Mouse (Mus musculus): Measurements from ENCODE around the gene Foxp1. TPM values are rescaled to one million over a fixed set of nuclear protein-coding genes. Genes with fewer than 3 reads are reported as not detected.
A peak's percentile ranks its signal among the peaks of the same experiment; 100 is the strongest.

Gene Foxp1
- polyA plus RNA-seq, 1 experiment from 2014 or later = 190 TPM

DNA sequence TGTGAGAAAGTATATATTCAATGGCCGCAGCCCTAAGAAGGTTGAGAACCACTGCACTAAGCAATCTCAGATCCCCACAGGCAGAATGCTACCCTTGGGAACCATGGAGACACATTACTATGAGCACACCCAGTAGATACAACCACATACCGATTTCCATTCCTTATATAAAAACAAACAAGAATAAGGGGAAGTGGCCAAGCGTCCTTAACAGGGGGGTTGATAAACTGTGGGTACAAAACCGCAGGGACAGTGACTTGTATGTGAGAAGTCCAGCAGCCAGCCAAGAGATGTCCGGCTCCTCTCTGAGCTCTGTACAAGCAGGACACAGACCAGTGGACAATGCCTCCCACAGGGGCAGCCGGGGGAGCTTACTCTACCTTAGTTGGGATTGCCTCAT, 563.2 kb downstream of the Foxp1 start:
- Histone ChIP-seq H3K9me3 (ENCODE audit: control insufficient read depth, low read depth, low read length) (no peaks in the 10 kb centered on the region), H3K4me1 (ENCODE audit: control insufficient read depth, insufficient read depth, low read length) (no peaks in the 10 kb centered on the region), H3K27ac (ENCODE audit: low read length) (no peak overlapping the region), H3K4me2 (replicated peaks; ENCODE audit: low read depth, low read length) (no peak overlapping the region), H3K4me3 (ENCODE audit: low read depth, low read length) (no peak overlapping the region), H3K27me3 (ENCODE audit: control insufficient read depth, insufficient read depth, low read length) (no peaks in the 10 kb centered on the region), H3K36me3 (ENCODE audit: control insufficient read depth, insufficient read depth, low read length) (peaks cover 4% of the 10 kb centered on the region; the same call in 1 of the 2 replicates), H3K9ac (replicated peaks; ENCODE audit: low read depth, low read length) (no peak overlapping the region)
- no peak for ATAC-seq (ENCODE audit: insufficient number of reproducible peaks, insufficient read depth, low FRiP score, low read depth)
- WGBS = 87% methylated on average over 6 of the region's 6 CpGs

DNA sequence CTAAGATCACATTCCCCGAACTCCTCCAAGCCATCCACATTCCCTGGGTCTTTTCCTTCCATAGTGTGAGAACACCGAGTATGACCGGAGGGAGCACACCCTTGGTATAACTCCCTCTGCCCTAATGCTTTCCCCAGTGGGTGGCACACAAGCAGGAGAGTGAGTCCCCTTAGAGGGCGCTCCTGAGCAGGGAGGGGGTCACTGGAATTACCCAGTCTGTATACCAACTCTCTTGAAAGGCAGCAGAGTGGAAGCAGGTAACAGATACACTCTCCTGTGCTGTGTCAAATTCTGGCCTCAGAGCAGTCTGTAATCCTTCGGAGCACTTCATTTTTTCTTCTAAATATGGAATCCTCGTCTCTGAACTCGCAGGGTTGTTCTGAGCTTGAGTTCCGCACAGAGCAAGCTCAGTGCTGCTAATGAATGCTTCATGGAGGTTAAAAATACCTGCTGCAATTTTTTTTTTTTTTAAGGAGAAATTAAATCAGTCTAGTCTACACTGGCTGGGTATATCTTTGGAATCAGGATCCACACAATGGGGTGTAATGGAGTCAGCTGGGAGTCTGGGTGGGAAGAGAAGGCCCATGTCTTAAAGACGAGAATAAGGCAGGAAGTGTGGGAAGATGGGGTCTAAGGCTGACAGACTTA, 565.9 kb downstream of the Foxp1 start:
- Histone ChIP-seq H3K27me3 (ENCODE audit: control insufficient read depth, insufficient read depth, low read length) (no peaks in the 10 kb centered on the region), H3K9ac (replicated peaks; ENCODE audit: low read depth, low read length) (no peak overlapping the region), H3K9me3 (ENCODE audit: control insufficient read depth, low read depth, low read length) (no peaks in the 10 kb centered on the region), H3K4me2 (replicated peaks; ENCODE audit: low read depth, low read length) (no peak overlapping the region), H3K36me3 (ENCODE audit: control insufficient read depth, insufficient read depth, low read length) (peaks cover 13% of the 10 kb centered on the region; the same call in 1 of the 2 replicates), H3K27ac (ENCODE audit: low read length) (peak overlapping the region; percentile 50; the same call in 1 of the 2 replicates), H3K4me3 (ENCODE audit: low read depth, low read length) (no peak overlapping the region), H3K4me1 (ENCODE audit: control insufficient read depth, insufficient read depth, low read length) (no peaks in the 10 kb centered on the region)
- no peak for ATAC-seq (ENCODE audit: insufficient number of reproducible peaks, insufficient read depth, low FRiP score, low read depth)
- 75% methylated on average over 9 of the region's 9 CpGs for WGBS

DNA sequence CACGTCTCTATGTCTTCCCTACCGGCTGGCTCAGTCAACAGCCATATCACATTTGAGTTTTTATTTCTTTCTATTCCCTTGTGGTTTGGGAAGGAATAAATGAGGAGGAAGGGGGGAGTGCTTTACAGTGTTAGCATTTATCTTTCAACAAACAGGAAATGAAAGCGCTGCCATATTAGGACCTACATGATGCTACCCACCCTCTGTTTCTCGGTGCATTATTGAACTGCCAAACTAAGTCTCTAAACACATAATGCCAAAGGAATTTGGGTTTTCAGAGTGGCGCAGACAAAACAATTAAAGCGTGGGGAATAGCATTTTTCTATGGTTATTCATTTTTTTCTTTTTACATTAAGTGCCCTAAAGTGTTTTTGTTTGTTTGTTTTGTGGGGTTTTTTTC, 566.8 kb downstream of the Foxp1 start:
- Histone ChIP-seq H3K27me3 (ENCODE audit: control insufficient read depth, insufficient read depth, low read length) (no peaks in the 10 kb centered on the region), H3K36me3 (ENCODE audit: control insufficient read depth, insufficient read depth, low read length) (peaks cover 13% of the 10 kb centered on the region; the same call in 1 of the 2 replicates), H3K27ac (ENCODE audit: low read length) (no peak overlapping the region), H3K4me1 (ENCODE audit: control insufficient read depth, insufficient read depth, low read length) (peaks cover 9% of the 10 kb centered on the region), H3K9ac (replicated peaks; ENCODE audit: low read depth, low read length) (no peak overlapping the region), H3K4me3 (ENCODE audit: low read depth, low read length) (no peak overlapping the region), H3K9me3 (ENCODE audit: control insufficient read depth, low read depth, low read length) (no peaks in the 10 kb centered on the region), H3K4me2 (replicated peaks; ENCODE audit: low read depth, low read length) (no peak overlapping the region)
- 81% methylated on average over 6 of the region's 6 CpGs for WGBS
- ATAC-seq (ENCODE audit: insufficient number of reproducible peaks, insufficient read depth, low FRiP score, low read depth) = no peak

DNA sequence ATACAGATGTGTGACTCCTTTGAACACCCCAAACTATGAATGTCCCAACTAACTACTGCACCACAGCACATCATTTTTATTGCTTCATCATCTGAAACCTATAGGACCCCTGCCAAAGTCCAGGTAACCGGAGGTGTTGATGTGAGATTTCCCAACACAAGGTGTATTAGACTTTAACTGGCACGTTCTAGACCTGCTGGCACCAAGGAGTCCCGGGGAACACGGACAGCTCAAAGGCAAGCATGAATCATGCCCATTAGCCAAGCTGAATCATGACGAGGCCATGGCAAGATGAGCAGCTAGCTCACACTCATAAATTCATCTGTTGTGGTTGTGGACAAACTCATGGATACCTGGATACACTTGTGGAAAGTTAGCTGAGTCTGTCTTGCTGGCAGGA, 568.1 kb downstream of the Foxp1 start:
- WGBS = 94% methylated on average over 5 of the region's 5 CpGs
- Histone ChIP-seq H3K36me3 (ENCODE audit: control insufficient read depth, insufficient read depth, low read length) (peaks cover 13% of the 10 kb centered on the region; the same call in 1 of the 2 replicates), H3K4me3 (ENCODE audit: low read depth, low read length) (no peak overlapping the region), H3K9ac (replicated peaks; ENCODE audit: low read depth, low read length) (no peak overlapping the region), H3K27ac (ENCODE audit: low read length) (no peak overlapping the region), H3K9me3 (ENCODE audit: control insufficient read depth, low read depth, low read length) (no peaks in the 10 kb centered on the region), H3K4me1 (ENCODE audit: control insufficient read depth, insufficient read depth, low read length) (peaks cover 20% of the 10 kb centered on the region), H3K4me2 (replicated peaks; ENCODE audit: low read depth, low read length) (no peak overlapping the region), H3K27me3 (ENCODE audit: control insufficient read depth, insufficient read depth, low read length) (no peaks in the 10 kb centered on the region)
- ATAC-seq (ENCODE audit: insufficient number of reproducible peaks, insufficient read depth, low FRiP score, low read depth) = no peak

DNA sequence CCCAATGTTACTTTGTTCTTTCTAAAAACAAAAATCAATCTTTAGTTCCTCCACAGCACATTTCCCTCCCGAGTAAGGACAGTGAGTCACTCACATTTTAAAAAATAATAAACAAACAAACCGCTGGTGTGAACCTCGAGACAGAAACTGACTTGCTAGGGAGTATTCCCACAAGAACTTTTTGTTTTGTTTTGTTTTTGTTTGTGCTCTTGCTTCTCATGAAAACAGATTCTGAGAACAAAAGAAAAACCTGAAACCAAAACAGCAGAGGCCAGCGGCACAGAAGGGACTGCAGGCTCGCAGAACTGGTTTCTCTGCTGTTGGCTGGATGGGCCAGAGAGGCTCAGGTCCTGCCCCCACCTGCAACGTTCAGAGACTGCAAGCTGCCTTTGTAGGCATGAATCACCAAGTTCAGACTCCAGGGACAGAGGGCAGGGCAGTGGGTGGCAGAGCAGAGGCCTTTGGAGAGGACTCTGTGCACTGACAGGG, 572.8 kb downstream of the Foxp1 start:
- Histone ChIP-seq H3K27ac (ENCODE audit: low read length) (peak overlapping the region; percentile 90), H3K9me3 (ENCODE audit: control insufficient read depth, low read depth, low read length) (no peaks in the 10 kb centered on the region), H3K4me1 (ENCODE audit: control insufficient read depth, insufficient read depth, low read length) (peaks cover 57% of the 10 kb centered on the region), H3K9ac (replicated peaks; ENCODE audit: low read depth, low read length) (no peak overlapping the region), H3K36me3 (ENCODE audit: control insufficient read depth, insufficient read depth, low read length) (peaks cover 14% of the 10 kb centered on the region; the same call in 1 of the 2 replicates), H3K4me3 (ENCODE audit: low read depth, low read length) (no peak overlapping the region), H3K4me2 (replicated peaks; ENCODE audit: low read depth, low read length) (0 out of 2 replicates have a peak overlapping the region, but pooled peaks have one; percentile 15), H3K27me3 (ENCODE audit: control insufficient read depth, insufficient read depth, low read length) (no peaks in the 10 kb centered on the region)
- peak; percentile 81 for ATAC-seq (ENCODE audit: insufficient number of reproducible peaks, insufficient read depth, low FRiP score, low read depth)
- WGBS = 12% methylated on average over 6 of the region's 6 CpGs

DNA sequence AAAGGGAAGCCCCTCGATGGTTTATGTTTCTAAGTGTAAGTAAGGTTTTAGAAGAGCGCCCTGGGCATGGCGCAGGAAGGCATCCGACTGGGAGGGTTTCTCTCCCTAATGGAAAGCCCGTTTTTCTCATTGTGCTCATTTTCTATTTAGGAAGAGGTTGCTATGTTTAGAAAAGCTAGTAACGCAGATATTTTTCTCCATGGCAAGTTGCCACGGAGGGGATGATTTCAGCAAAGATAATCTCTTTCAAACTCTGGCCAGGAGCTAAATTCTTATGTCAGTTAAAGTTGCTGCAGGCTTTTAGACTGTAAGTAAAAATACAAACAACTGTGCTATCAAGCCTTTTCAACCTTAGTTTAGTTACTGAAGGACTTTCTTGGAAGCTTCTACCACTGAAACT, 573.2 kb downstream of the Foxp1 start:
- H3K27me3 ChIP-seq (ENCODE audit: control insufficient read depth, insufficient read depth, low read length) = no peaks in the 10 kb centered on the region
- peaks cover 57% of the 10 kb centered on the region for H3K4me1 ChIP-seq (ENCODE audit: control insufficient read depth, insufficient read depth, low read length)
- no peak overlapping the region for H3K4me3 ChIP-seq (ENCODE audit: low read depth, low read length)
- no peak for ATAC-seq (ENCODE audit: insufficient number of reproducible peaks, insufficient read depth, low FRiP score, low read depth)
- peak overlapping the region; percentile 90 for H3K27ac ChIP-seq (ENCODE audit: low read length)
- 26% methylated on average over 7 of the region's 7 CpGs for WGBS
- H3K4me2 ChIP-seq (replicated peaks; ENCODE audit: low read depth, low read length) = no peak overlapping the region
- H3K36me3 ChIP-seq (ENCODE audit: control insufficient read depth, insufficient read depth, low read length) = peaks cover 15% of the 10 kb centered on the region; the same call in 1 of the 2 replicates
- no peak overlapping the region for H3K9ac ChIP-seq (replicated peaks; ENCODE audit: low read depth, low read length)
- no peaks in the 10 kb centered on the region for H3K9me3 ChIP-seq (ENCODE audit: control insufficient read depth, low read depth, low read length)

DNA sequence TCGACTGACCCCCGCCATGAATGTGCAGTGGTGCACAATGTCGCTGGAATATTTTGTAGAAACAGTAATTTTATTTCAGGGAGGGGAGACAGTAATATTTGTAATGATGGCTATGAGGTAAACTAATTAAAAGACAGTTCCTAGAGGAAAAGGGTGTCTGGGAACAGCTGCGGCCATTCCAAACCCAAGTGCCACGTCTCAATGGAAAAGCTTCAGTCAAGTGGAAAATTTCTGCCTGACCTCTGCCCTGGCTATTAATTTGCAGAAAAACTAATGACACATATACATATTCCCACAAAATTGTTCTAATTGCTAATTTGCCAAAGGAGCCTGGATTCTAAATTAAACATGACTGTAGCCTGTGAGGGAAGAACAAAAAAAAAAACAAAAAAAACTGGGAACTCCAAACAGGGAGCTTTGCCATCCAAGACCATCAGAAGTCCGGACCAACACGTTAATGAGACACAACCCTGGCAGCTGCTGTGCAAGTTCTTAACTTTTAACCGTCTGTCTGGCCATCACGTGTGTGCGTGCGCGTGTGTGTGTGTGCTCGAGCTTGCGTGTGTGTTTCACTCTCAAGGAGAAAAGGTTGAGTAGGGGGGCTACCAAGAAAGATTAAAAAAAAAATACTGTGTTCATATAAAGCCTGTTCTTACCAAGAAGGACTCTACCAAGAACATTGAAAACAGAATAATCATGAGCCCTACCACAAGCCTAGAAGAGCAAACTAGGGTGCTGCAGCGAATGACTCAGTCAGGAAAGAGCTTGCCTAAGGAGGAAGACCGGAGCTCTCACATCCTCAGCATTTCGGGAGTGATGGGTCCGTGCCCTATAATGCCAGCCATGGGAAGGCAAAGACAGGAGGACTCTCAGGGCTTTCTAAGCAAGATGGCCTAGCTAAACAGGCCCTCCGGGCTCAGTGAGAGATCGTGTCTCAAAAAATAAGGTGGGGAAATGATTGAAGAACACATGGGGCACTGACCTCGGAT, 574.1 kb downstream of the Foxp1 start:
- Histone ChIP-seq H3K27me3 (ENCODE audit: control insufficient read depth, insufficient read depth, low read length) (no peaks in the 10 kb centered on the region), H3K4me2 (replicated peaks; ENCODE audit: low read depth, low read length) (no peak overlapping the region), H3K4me1 (ENCODE audit: control insufficient read depth, insufficient read depth, low read length) (peaks cover 57% of the 10 kb centered on the region), H3K27ac (ENCODE audit: low read length) (peak overlapping the region; percentile 90), H3K36me3 (ENCODE audit: control insufficient read depth, insufficient read depth, low read length) (peaks cover 15% of the 10 kb centered on the region; the same call in 1 of the 2 replicates), H3K4me3 (ENCODE audit: low read depth, low read length) (no peak overlapping the region), H3K9ac (replicated peaks; ENCODE audit: low read depth, low read length) (no peak overlapping the region), H3K9me3 (ENCODE audit: control insufficient read depth, low read depth, low read length) (no peaks in the 10 kb centered on the region)
- no peak for ATAC-seq (ENCODE audit: insufficient number of reproducible peaks, insufficient read depth, low FRiP score, low read depth)
- whole genome bisulfite sequencing = 82% methylated on average over 21 of the region's 21 CpGs

DNA sequence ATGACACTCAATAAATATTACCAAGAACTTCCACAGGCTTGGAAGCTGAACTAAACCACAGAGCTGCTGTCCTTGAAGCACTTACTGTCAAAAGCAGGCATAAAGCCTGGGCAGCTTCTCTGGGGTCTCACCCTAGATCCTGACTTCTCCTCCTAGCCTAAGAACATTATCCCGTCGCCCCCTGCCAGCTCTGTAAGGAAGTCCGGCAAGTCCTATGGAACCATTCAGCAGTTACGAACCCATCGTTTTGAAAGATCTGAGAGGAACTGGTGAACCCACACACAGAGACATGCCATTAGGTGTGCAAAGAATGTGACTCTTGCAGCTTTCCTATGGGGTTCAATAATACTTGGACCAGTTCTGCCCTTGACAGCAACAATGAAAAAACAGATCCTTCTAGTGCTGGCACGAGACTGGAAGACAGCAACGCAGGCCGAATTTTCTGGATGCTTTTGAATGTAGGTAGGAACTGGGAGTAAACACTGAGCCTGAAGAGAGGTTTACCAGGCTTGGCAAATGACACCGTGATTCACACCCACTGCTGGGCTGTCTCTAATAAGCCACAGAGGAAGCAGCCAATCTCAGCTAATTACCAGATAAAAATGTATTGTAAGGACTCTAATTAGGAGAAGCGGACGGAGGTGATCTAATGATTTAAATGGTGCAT, 574.9 kb downstream of the Foxp1 start:
- Histone ChIP-seq H3K36me3 (ENCODE audit: control insufficient read depth, insufficient read depth, low read length) (peaks cover 23% of the 10 kb centered on the region; the same call in 1 of the 2 replicates), H3K27ac (ENCODE audit: low read length) (peak overlapping the region; percentile 72), H3K4me2 (replicated peaks; ENCODE audit: low read depth, low read length) (no peak overlapping the region), H3K9me3 (ENCODE audit: control insufficient read depth, low read depth, low read length) (no peaks in the 10 kb centered on the region), H3K4me3 (ENCODE audit: low read depth, low read length) (no peak overlapping the region), H3K27me3 (ENCODE audit: control insufficient read depth, insufficient read depth, low read length) (no peaks in the 10 kb centered on the region), H3K4me1 (ENCODE audit: control insufficient read depth, insufficient read depth, low read length) (peaks cover 57% of the 10 kb centered on the region), H3K9ac (replicated peaks; ENCODE audit: low read depth, low read length) (no peak overlapping the region)
- no peak for ATAC-seq (ENCODE audit: insufficient number of reproducible peaks, insufficient read depth, low FRiP score, low read depth)
- WGBS = 62% methylated on average over 11 of the region's 11 CpGs

Measured in stomach, embryonic 14.5 days (tissue).